Mouse (Mus musculus): ENCODE measurements around the gene Tfap2e.

GRCm38 (mm10) chr4:126754736-126755374, 18.8 kb upstream of the Tfap2e start:
- no peak for TF ChIP-seq CTCF (IDR thresholded peaks at IDR 0.05; ENCODE audit: low read depth, low read length)
- TF ChIP-seq POLR2AphosphoS5 (IDR thresholded peaks at IDR 0.05; ENCODE audit: insufficient replicate concordance, low read depth, low read length) = no peak
- TF ChIP-seq GATA1 (IDR thresholded peaks at IDR 0.05; ENCODE audit: borderline replicate concordance, low read length) = no peak
- TF ChIP-seq GATA2 (IDR thresholded peaks at IDR 0.05; ENCODE audit: borderline replicate concordance, low read depth, low read length) = no peak

Measured in G1E (cell line).